Mouse (Mus musculus): ENCODE data around the gene Cadm3.

- no peak for TF ChIP-seq POLR2A (IDR thresholded peaks at IDR 0.05; ENCODE audit: low read depth, low read length)
- TF ChIP-seq CTCF (IDR thresholded peaks at IDR 0.05; ENCODE audit: extremely low read depth, insufficient read depth, insufficient read length, insufficient replicate concordance) = no peak
Measured at GRCm38 (mm10) chr1:173361651-173362050, 5.8 kb downstream of the Cadm3 start.
